Mouse (Mus musculus) adipocyte (in vitro differentiated cells): ENCODE data around the gene Hsd11b2.

Experiments
- DNase-seq: peaks from one replicate; pipeline ENCODE4 v3.0.0-alpha.2; 2016; ENCODE audit warnings: low spot score

The Hsd11b2 gene

GRCm38 (mm10) chr8:105522890-105523289 is 4.3 kb downstream of the Hsd11b2 start:
- no peak for DNase-seq

GRCm38 (mm10) chr8:105527110-105527509 is 8.6 kb downstream of the Hsd11b2 start:
- DNase-seq = peak; percentile 53

GRCm38 (mm10) chr8:105528206-105528605 is 9.7 kb downstream of the Hsd11b2 start:
- DNase-seq = no peak

- DNase-seq = peak; percentile 50
These were observed 10.7 kb downstream of the Hsd11b2 start for GRCm38 (mm10) chr8:105529271-105529670.

GRCm38 (mm10) chr8:105531774-105532173 is 13.2 kb downstream of the Hsd11b2 start:
- DNase-seq = peak; percentile 85

- DNase-seq = peak; percentile 84
These were observed 14.9 kb downstream of the Hsd11b2 start for GRCm38 (mm10) chr8:105533439-105533838.

GRCm38 (mm10) chr8:105533892-105534329 is 15.4 kb downstream of the Hsd11b2 start:
- DNase-seq = peak; percentile 89

- DNase-seq = no peak
These were observed 18.0 kb downstream of the Hsd11b2 start for GRCm38 (mm10) chr8:105536546-105536945.

GRCm38 (mm10) chr8:105537011-105537677 is 18.6 kb downstream of the Hsd11b2 start:
- DNase-seq = peak; percentile 60

GRCm38 (mm10) chr8:105538940-105539339 is 20.4 kb downstream of the Hsd11b2 start:
- DNase-seq = no peak

- no peak for DNase-seq
These were observed 23.6 kb downstream of the Hsd11b2 start for GRCm38 (mm10) chr8:105542032-105542656.

GRCm38 (mm10) chr8:105542808-105543207 is 24.3 kb downstream of the Hsd11b2 start:
- DNase-seq = no peak

GRCm38 (mm10) chr8:105543703-105544102 is 25.1 kb downstream of the Hsd11b2 start:
- peak; percentile 52 for DNase-seq

GRCm38 (mm10) chr8:105544544-105545205 is 26.1 kb downstream of the Hsd11b2 start:
- DNase-seq = peak; percentile 51

GRCm38 (mm10) chr8:105545249-105545648 is 26.7 kb downstream of the Hsd11b2 start:
- DNase-seq = no peak

- DNase-seq = peak; percentile 88
These were observed 28.1 kb downstream of the Hsd11b2 start for GRCm38 (mm10) chr8:105546384-105547350.

GRCm38 (mm10) chr8:105549506-105549905 is 31.0 kb downstream of the Hsd11b2 start:
- DNase-seq = no peak

- DNase-seq = no peak
These were observed 31.5 kb downstream of the Hsd11b2 start for GRCm38 (mm10) chr8:105550083-105550482.

- DNase-seq = peak; percentile 74
These were observed 33.5 kb downstream of the Hsd11b2 start for GRCm38 (mm10) chr8:105552032-105552431.

GRCm38 (mm10) chr8:105552824-105553223 is 34.3 kb downstream of the Hsd11b2 start:
- peak; percentile 86 for DNase-seq

GRCm38 (mm10) chr8:105554087-105554486 is 35.5 kb downstream of the Hsd11b2 start:
- peak; percentile 79 for DNase-seq

GRCm38 (mm10) chr8:105555230-105555629 is 36.7 kb downstream of the Hsd11b2 start:
- DNase-seq = no peak
